Mouse (Mus musculus) heart, embryonic 16.5 days (tissue): ENCODE measurements around the gene Adamts13. TPM values are rescaled to one million over a fixed set of nuclear protein-coding genes. Genes with fewer than 3 reads are reported as not detected.

Source experiments
- ATAC-seq: fragments of 200-750 bp; cut with Nextera tagmentation; replicated peaks from 2 replicates; pipeline ENCODE4 v1.8.0; 2017; ENCODE audit warnings: moderate number of reproducible peaks; ENCODE audit not compliant: insufficient read depth, low FRiP score; ENCODE audit errors: extremely low read depth
- H3K27ac ChIP-seq: fragments of 300-500 bp; sonication (generic); 2 replicates; pipeline ENCODE4 v1.5.1; 2014; ENCODE audit warnings: mild to moderate bottlenecking, low read length, control low read depth, moderate library complexity
- H3K27me3 ChIP-seq: fragments of 300-500 bp; sonication (generic); 2 replicates; pipeline ENCODE4 v1.6.1; 2014; ENCODE audit warnings: low read length, mixed read lengths; ENCODE audit not compliant: control insufficient read depth, insufficient read depth
- H3K36me3 ChIP-seq: fragments of 300-500 bp; sonication (generic); 2 replicates; pipeline ENCODE4 v1.6.1; 2014; ENCODE audit not compliant: control insufficient read depth, insufficient read depth
- H3K4me1 ChIP-seq: fragments of 300-500 bp; sonication (generic); 2 replicates; pipeline ENCODE4 v1.6.1; 2014; ENCODE audit warnings: low read length, mixed read lengths; ENCODE audit not compliant: control insufficient read depth, insufficient read depth
- H3K4me2 ChIP-seq: fragments of 300-500 bp; sonication (generic); 2 replicates; pipeline ENCODE4 v1.6.1; 2014; ENCODE audit warnings: low read depth, mild to moderate bottlenecking, control low read depth, low read length
- H3K4me3 ChIP-seq: fragments of 300-500 bp; sonication (generic); 2 replicates; pipeline ENCODE4 v1.5.1; 2014; ENCODE audit warnings: mild to moderate bottlenecking, control low read depth, low read length
- H3K9ac ChIP-seq: fragments of 300-500 bp; sonication (generic); 2 replicates; pipeline ENCODE4 v1.6.1; 2014; ENCODE audit warnings: low read length, control low read depth
- H3K9me3 ChIP-seq: fragments of 300-500 bp; sonication (generic); replicated peaks from 2 replicates; pipeline ENCODE4 v1.6.1; 2016; ENCODE audit warnings: low read length; ENCODE audit not compliant: control insufficient read depth
- WGBS: fragments of 180-500 bp; shearing (Covaris S2); extraction: QIAGEN DNeasy Blood & Tissue Kit; methylation state at CpG from one replicate; pipeline ENCODE4 v1.1.7; 2014; 5-methylcytosine and 5-hydroxymethylcytosine counted together
- polyA plus RNA-seq: library from polyadenylated mRNA; unstranded; fragments of >200 nt; fragmentation: Nextera tagmentation; extraction: Ambion mirVana; gene quantifications from 2 replicates; pipeline ENCODE4 v1.2.1, GENCODE M21; 2015

The Adamts13 gene
- polyA plus RNA-seq, 1 experiment from 2014 or later: not detected

GRCm38 (mm10) chr2:26943253-26943652 is 30.0 kb upstream of the Adamts13 start:
- WGBS: 66% methylated on average over 3 of the region's 3 CpGs
- no peak overlapping the region for H3K9ac ChIP-seq
- no peaks in the 10 kb centered on the region for H3K27me3 ChIP-seq
- H3K36me3 ChIP-seq: no peaks in the 10 kb centered on the region
- H3K9me3 ChIP-seq: no peaks in the 10 kb centered on the region
- no peak overlapping the region for H3K4me2 ChIP-seq
- no peak overlapping the region for H3K4me3 ChIP-seq
- no peak for ATAC-seq
- no peaks in the 10 kb centered on the region for H3K4me1 ChIP-seq
- no peak overlapping the region for H3K27ac ChIP-seq

- ATAC-seq: no peak
- H3K9me3 ChIP-seq: no peaks in the 10 kb centered on the region
- H3K27ac ChIP-seq: no peak overlapping the region
- H3K4me1 ChIP-seq: no peaks in the 10 kb centered on the region
- H3K27me3 ChIP-seq: no peaks in the 10 kb centered on the region
- peaks cover 22% of the 10 kb centered on the region for H3K36me3 ChIP-seq
- no peak overlapping the region for H3K4me3 ChIP-seq
- H3K4me2 ChIP-seq: no peak overlapping the region
- 86% methylated on average over 2 of the region's 2 CpGs for WGBS
- no peak overlapping the region for H3K9ac ChIP-seq
Measured at GRCm38 (mm10) chr2:26950411-26950810, 22.8 kb upstream of the Adamts13 start.

- Histone ChIP-seq H3K27me3 (no peaks in the 10 kb centered on the region), H3K9ac (no peak overlapping the region), H3K36me3 (peaks cover 32% of the 10 kb centered on the region), H3K4me2 (no peak overlapping the region), H3K4me1 (no peaks in the 10 kb centered on the region), H3K4me3 (no peak overlapping the region), H3K9me3 (no peaks in the 10 kb centered on the region), H3K27ac (no peak overlapping the region)
- no peak for ATAC-seq
- 84% methylated on average over 8 of the region's 8 CpGs for WGBS
Measured at GRCm38 (mm10) chr2:26951346-26951905, 21.8 kb upstream of the Adamts13 start.

- Histone ChIP-seq H3K9ac (no peak overlapping the region), H3K4me2 (no peak overlapping the region), H3K27me3 (no peaks in the 10 kb centered on the region), H3K4me1 (no peaks in the 10 kb centered on the region), H3K4me3 (no peak overlapping the region), H3K9me3 (no peaks in the 10 kb centered on the region), H3K36me3 (peaks cover 36% of the 10 kb centered on the region), H3K27ac (no peak overlapping the region)
- 89% methylated on average over 4 of the region's 4 CpGs for WGBS
- no peak for ATAC-seq
Measured at GRCm38 (mm10) chr2:26952193-26952592, 21.0 kb upstream of the Adamts13 start.

GRCm38 (mm10) chr2:26952866-26953265 is 20.4 kb upstream of the Adamts13 start:
- Histone ChIP-seq H3K27me3 (no peaks in the 10 kb centered on the region), H3K27ac (no peak overlapping the region), H3K4me1 (no peaks in the 10 kb centered on the region), H3K36me3 (peaks cover 43% of the 10 kb centered on the region), H3K9me3 (no peaks in the 10 kb centered on the region), H3K4me2 (no peak overlapping the region), H3K4me3 (no peak overlapping the region), H3K9ac (no peak overlapping the region)
- no peak for ATAC-seq
- WGBS: 85% methylated on average over 8 of the region's 8 CpGs

- Histone ChIP-seq H3K4me2 (no peak overlapping the region), H3K27me3 (no peaks in the 10 kb centered on the region), H3K4me1 (no peaks in the 10 kb centered on the region), H3K4me3 (no peak overlapping the region), H3K27ac (no peak overlapping the region), H3K9ac (no peak overlapping the region), H3K9me3 (no peaks in the 10 kb centered on the region), H3K36me3 (peaks cover 54% of the 10 kb centered on the region)
- no peak for ATAC-seq
- 89% methylated on average over 2 of the region's 2 CpGs for WGBS
Measured at GRCm38 (mm10) chr2:26954735-26955395, 18.4 kb upstream of the Adamts13 start.

- H3K27me3 ChIP-seq: no peaks in the 10 kb centered on the region
- H3K27ac ChIP-seq: no peak overlapping the region
- no peak overlapping the region for H3K9ac ChIP-seq
- no peak overlapping the region for H3K4me3 ChIP-seq
- no peaks in the 10 kb centered on the region for H3K9me3 ChIP-seq
- no peak overlapping the region for H3K4me2 ChIP-seq
- WGBS: 93% methylated on average over 12 of the region's 12 CpGs
- ATAC-seq: no peak
- peaks cover 3% of the 10 kb centered on the region for H3K4me1 ChIP-seq
- peaks cover 62% of the 10 kb centered on the region for H3K36me3 ChIP-seq
Measured at GRCm38 (mm10) chr2:26956811-26957487, 16.3 kb upstream of the Adamts13 start.

- ATAC-seq: no peak
- Histone ChIP-seq H3K27me3 (no peaks in the 10 kb centered on the region), H3K4me2 (no peak overlapping the region), H3K9me3 (no peaks in the 10 kb centered on the region), H3K4me3 (no peak overlapping the region), H3K36me3 (peaks cover 62% of the 10 kb centered on the region), H3K27ac (no peak overlapping the region), H3K9ac (no peak overlapping the region), H3K4me1 (peaks cover 5% of the 10 kb centered on the region)
- WGBS: 90% methylated on average over 2 of the region's 2 CpGs
Measured at GRCm38 (mm10) chr2:26957488-26957859, 15.7 kb upstream of the Adamts13 start.

GRCm38 (mm10) chr2:26960756-26961155 is 12.5 kb upstream of the Adamts13 start:
- peaks cover 17% of the 10 kb centered on the region for H3K4me1 ChIP-seq
- peaks cover 39% of the 10 kb centered on the region for H3K36me3 ChIP-seq
- no peak overlapping the region for H3K4me3 ChIP-seq
- H3K9me3 ChIP-seq: no peaks in the 10 kb centered on the region
- WGBS: 74% methylated on average over 4 of the region's 4 CpGs
- H3K4me2 ChIP-seq: no peak overlapping the region
- no peak overlapping the region for H3K27ac ChIP-seq
- no peak overlapping the region for H3K9ac ChIP-seq
- ATAC-seq: no peak
- H3K27me3 ChIP-seq: no peaks in the 10 kb centered on the region
